Mouse (Mus musculus) erythroblast, embryonic 14.5 days (primary cell): Measurements from ENCODE around the gene Nfe2l3.

Experiments
- GATA1 ChIP-seq: IDR thresholded peaks from 2 replicates; pipeline ENCODE4 v1.6.1; 2012; ENCODE audit warnings: low read length, inconsistent platforms, mixed read lengths
- TAL1 ChIP-seq: IDR thresholded peaks from 3 replicates; pipeline ENCODE4 v1.6.1; 2012; ENCODE audit warnings: low read length, inconsistent platforms, mixed read lengths

GRCm38 (mm10) chr6:51459313-51460020 is 27.0 kb downstream of the Nfe2l3 start:
- no peak for TF ChIP-seq GATA1
- no peak for TF ChIP-seq TAL1
